Mouse (Mus musculus) stomach, embryonic 16.5 days (tissue): ENCODE data around the gene Spg11. TPM values are rescaled to one million over a fixed set of nuclear protein-coding genes. Genes with fewer than 3 reads are reported as not detected.

Experiments used
- ATAC-seq: fragments of 200-750 bp; cut with Nextera tagmentation; 2 replicates; pipeline ENCODE4 v1.8.0; 2017; ENCODE audit warnings: moderate number of reproducible peaks, moderate TSS enrichment; ENCODE audit not compliant: insufficient read depth, low FRiP score
- H3K27ac ChIP-seq: fragments of 300-500 bp; sonication (generic); 2 replicates; pipeline ENCODE4 v1.5.1; 2014; ENCODE audit warnings: low read length
- H3K27me3 ChIP-seq: fragments of 300-500 bp; sonication (generic); 2 replicates; pipeline ENCODE4 v1.6.1; 2014; ENCODE audit warnings: low read length, control low read depth, mixed read lengths; ENCODE audit not compliant: control insufficient read depth, insufficient read depth
- H3K36me3 ChIP-seq: fragments of 300-500 bp; sonication (generic); 2 replicates; pipeline ENCODE4 v1.6.1; 2014; ENCODE audit warnings: low read length; ENCODE audit not compliant: control insufficient read depth, insufficient read depth
- H3K4me1 ChIP-seq: fragments of 300-500 bp; sonication (generic); 2 replicates; pipeline ENCODE4 v1.6.1; 2014; ENCODE audit warnings: low read length, control low read depth, mixed read lengths; ENCODE audit not compliant: control insufficient read depth, insufficient read depth
- H3K4me2 ChIP-seq: fragments of 300-500 bp; sonication (generic); 2 replicates; pipeline ENCODE4 v1.6.1; 2014; ENCODE audit warnings: low read depth, low read length, mixed read lengths
- H3K4me3 ChIP-seq: fragments of 300-500 bp; sonication (generic); replicated peaks from 2 replicates; pipeline ENCODE4 v1.5.1; 2014; ENCODE audit warnings: mild to moderate bottlenecking, low read length
- H3K9ac ChIP-seq: fragments of 300-500 bp; sonication (generic); 2 replicates; pipeline ENCODE4 v1.6.1; 2014; ENCODE audit warnings: low read length
- H3K9me3 ChIP-seq: fragments of 300-500 bp; sonication (generic); replicated peaks from 2 replicates; pipeline ENCODE4 v1.6.1; 2016; ENCODE audit warnings: low read length, control low read depth; ENCODE audit not compliant: control insufficient read depth
- WGBS: fragments of 180-500 bp; shearing (Covaris S2); extraction: QIAGEN DNeasy Blood & Tissue Kit; methylation state at CpG from one replicate; pipeline ENCODE4 v1.1.7; 2014; 5-methylcytosine and 5-hydroxymethylcytosine counted together
- polyA plus RNA-seq: library from polyadenylated mRNA; unstranded; fragments of >200 nt; fragmentation: Nextera tagmentation; extraction: Ambion mirVana; gene quantifications from 2 replicates; pipeline ENCODE4 v1.2.1, GENCODE M21; 2015

The Spg11 gene
- polyA plus RNA-seq: 8.8 and 9.7 TPM in 2 replicates

DNA sequence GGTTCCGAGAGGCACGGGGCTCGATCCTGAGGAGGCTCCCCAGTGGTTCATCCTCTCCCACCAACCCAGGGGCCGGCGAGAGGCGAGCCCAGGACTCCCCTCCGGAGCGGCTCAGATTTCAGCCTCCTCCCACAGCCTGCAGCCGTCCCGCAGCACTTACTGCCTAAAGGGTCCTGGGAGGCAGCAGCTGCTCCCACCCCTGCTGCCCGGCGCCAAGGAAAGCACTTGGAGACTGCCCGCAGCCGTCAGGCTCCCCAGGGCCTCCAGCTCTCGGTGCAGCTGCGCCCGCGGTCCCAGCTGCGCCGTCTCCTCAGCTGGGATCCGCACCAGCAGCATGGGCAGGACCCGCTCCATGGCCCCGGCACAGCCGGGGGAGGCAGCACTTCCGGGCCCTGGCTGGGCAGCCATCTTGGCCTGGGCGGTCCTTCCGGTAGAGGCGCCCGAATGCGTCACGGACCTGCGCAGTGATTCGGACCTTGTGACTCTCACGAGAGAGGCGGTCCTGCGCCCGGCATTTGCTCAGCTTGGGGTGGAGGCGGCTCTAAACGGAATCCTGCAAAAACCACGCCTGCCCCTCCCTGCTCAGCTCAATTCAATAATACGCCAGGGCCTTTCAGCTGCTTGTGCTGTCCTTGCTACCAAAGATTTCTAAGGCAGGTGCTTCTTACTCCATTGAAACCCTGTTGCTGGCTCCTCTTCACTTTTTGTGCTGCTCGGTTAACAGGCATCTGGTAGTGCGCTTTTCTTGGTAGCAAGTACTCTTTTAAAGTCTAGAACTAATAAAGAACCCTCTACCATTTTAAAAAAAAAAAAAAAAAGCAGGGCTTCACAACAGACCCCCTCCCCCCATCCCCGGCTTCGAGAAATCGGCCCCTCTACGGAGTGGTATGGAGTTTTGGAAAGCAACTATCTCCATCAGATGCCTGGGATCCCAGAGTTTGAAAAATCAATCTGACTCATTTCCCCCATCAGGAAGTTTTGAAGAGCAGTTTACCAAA is at the start of gene Spg11:
Gene Spg11 (minus strand): TSS at position 426 of the 998 bp plus-strand sequence.
- Histone ChIP-seq H3K9me3 (no peaks in the 10 kb centered on the region), H3K36me3 (no peaks in the 10 kb centered on the region), H3K9ac (peak within 1 kb of the TSS; percentile 94), H3K4me2 (peak within 1 kb of the TSS; percentile 70), H3K27ac (peak within 1 kb of the TSS; percentile 98), H3K4me3 (peak within 1 kb of the TSS; percentile 80), H3K4me1 (peaks cover 4% of the 10 kb centered on the region; the same call in 1 of the 2 replicates), H3K27me3 (no peaks in the 10 kb centered on the region)
- under 1% methylated on average over 47 of the region's 47 CpGs for WGBS
- ATAC-seq: peak; percentile 99

- Histone ChIP-seq H3K27ac (no peak overlapping the region), H3K36me3 (no peaks in the 10 kb centered on the region), H3K9me3 (no peaks in the 10 kb centered on the region), H3K4me2 (no peak overlapping the region), H3K27me3 (no peaks in the 10 kb centered on the region), H3K9ac (no peak overlapping the region), H3K4me1 (no peaks in the 10 kb centered on the region; the same call in 1 of the 2 replicates), H3K4me3 (no peak overlapping the region)
- 81% methylated on average over 11 of the region's 11 CpGs for WGBS
- no peak for ATAC-seq
These were observed 46.1 kb upstream of the Spg11 start for GRCm38 (mm10) chr2:122164293-122164692.

- Histone ChIP-seq H3K4me1 (no peaks in the 10 kb centered on the region; the same call in 1 of the 2 replicates), H3K9ac (no peak overlapping the region), H3K36me3 (no peaks in the 10 kb centered on the region), H3K4me3 (no peak overlapping the region), H3K27me3 (no peaks in the 10 kb centered on the region), H3K27ac (no peak overlapping the region; the same call in 1 of the 2 replicates), H3K4me2 (no peak overlapping the region), H3K9me3 (no peaks in the 10 kb centered on the region)
- no peak for ATAC-seq
- WGBS: 73% methylated on average over 13 of the region's 13 CpGs
These were observed 45.4 kb upstream of the Spg11 start for GRCm38 (mm10) chr2:122163430-122164195.

- Histone ChIP-seq H3K9me3 (no peaks in the 10 kb centered on the region), H3K4me1 (no peaks in the 10 kb centered on the region; the same call in 1 of the 2 replicates), H3K36me3 (no peaks in the 10 kb centered on the region), H3K27ac (no peak overlapping the region), H3K27me3 (no peaks in the 10 kb centered on the region), H3K9ac (no peak overlapping the region), H3K4me2 (no peak overlapping the region), H3K4me3 (no peak overlapping the region)
- 75% methylated on average over 2 of the region's 2 CpGs for WGBS
- ATAC-seq: no peak
These were observed 44.3 kb upstream of the Spg11 start for GRCm38 (mm10) chr2:122162529-122162928.

GRCm38 (mm10) chr2:122161542-122161941 is 43.4 kb upstream of the Spg11 start:
- no peaks in the 10 kb centered on the region for H3K36me3 ChIP-seq
- H3K4me3 ChIP-seq: no peak overlapping the region
- ATAC-seq: no peak
- H3K9ac ChIP-seq: no peak overlapping the region
- H3K4me2 ChIP-seq: no peak overlapping the region
- no peaks in the 10 kb centered on the region for H3K9me3 ChIP-seq
- WGBS: 33% methylated on average over 4 of the region's 4 CpGs
- H3K4me1 ChIP-seq: no peaks in the 10 kb centered on the region; the same call in 1 of the 2 replicates
- no peaks in the 10 kb centered on the region for H3K27me3 ChIP-seq
- H3K27ac ChIP-seq: no peak overlapping the region

DNA sequence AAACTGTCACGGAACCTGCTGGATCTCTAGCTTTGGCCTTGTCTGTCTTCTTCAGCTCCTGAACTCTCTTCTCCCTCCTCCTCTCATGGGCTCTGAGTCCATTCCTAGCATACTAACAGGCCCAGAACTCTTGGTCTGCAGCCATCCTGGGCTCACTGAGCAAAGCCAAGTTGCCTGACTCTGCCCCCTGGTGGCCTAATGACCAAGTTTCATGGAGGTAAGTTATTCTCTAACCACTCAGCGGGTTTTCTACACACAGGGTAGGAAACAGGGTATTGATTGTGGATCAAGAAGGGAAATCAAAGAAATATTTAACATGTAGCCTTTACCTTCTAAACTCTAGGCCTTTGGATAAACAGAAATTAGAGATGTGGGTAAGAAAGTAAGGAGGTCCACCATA is 42.5 kb upstream of the Spg11 start, which contains the start of gene Trim69:
Gene Trim69 (plus strand): TSS at position 21 of the 400 bp plus-strand sequence.
- Histone ChIP-seq H3K27ac (no peak within 1 kb of the TSS), H3K9ac (no peak within 1 kb of the TSS), H3K27me3 (no peaks in the 10 kb centered on the region), H3K4me1 (no peaks in the 10 kb centered on the region; the same call in 1 of the 2 replicates), H3K36me3 (no peaks in the 10 kb centered on the region), H3K9me3 (no peaks in the 10 kb centered on the region), H3K4me3 (no peak within 1 kb of the TSS), H3K4me2 (no peak within 1 kb of the TSS)
- 41% methylated on average over 2 of the region's 2 CpGs for WGBS
- no peak for ATAC-seq

DNA sequence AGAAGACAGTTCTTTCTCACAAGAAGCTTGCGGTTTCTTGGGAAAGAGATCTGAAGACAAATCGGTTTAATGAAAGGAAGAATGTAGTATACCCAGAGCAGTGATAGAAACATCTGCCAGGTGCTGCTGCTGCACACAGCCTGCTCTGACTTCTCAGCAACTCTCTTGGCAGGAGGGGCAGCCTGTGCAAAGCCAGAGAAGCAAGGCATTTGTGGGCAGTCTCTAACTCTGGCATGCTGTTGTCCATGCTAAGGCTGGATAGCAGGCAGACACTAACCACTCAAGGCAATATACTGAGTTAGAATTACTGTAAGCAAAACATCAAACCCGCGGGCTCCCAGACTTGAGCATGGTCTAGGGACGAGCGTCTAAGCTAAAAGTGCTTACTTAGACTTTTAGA is 41.5 kb upstream of the Spg11 start:
- 70% methylated on average over 6 of the region's 6 CpGs for WGBS
- no peak for ATAC-seq

DNA sequence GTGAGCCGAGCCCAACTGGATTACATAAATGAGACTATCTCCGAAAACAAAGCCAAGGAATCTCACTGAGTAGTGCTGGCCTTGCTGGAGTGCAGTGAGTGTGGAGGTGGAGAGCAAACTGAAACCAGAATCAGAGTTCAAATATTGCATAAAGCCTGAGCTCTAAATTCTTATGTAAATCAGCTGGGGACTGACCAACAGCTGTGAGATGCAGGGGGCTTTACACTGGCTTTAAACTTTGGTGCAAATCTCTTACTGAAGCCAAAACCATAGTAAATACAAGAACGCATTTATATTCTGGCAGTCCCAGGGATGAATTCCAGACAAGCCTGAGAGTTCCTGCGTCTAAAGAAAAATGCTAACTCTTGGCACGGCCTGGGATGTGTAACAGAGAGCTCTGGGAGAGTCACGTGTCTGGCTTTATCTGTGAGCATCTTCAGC is 40.2 kb upstream of the Spg11 start:
- Histone ChIP-seq H3K27me3 (no peaks in the 10 kb centered on the region), H3K4me1 (no peaks in the 10 kb centered on the region), H3K4me3 (no peak overlapping the region), H3K27ac (peak overlapping the region; percentile 64), H3K9ac (no peak overlapping the region), H3K36me3 (no peaks in the 10 kb centered on the region), H3K4me2 (no peak overlapping the region), H3K9me3 (no peaks in the 10 kb centered on the region)
- WGBS: 29% methylated on average over 6 of the region's 6 CpGs
- ATAC-seq: peak; percentile 66

More for the DNA sequence above, 41.5 kb upstream of the Spg11 start:
- H3K4me1 ChIP-seq: no peaks in the 10 kb centered on the region; the same call in 1 of the 2 replicates
- H3K9ac ChIP-seq: no peak overlapping the region
- no peak overlapping the region for H3K4me3 ChIP-seq
- no peaks in the 10 kb centered on the region for H3K9me3 ChIP-seq
- H3K36me3 ChIP-seq: no peaks in the 10 kb centered on the region
- no peaks in the 10 kb centered on the region for H3K27me3 ChIP-seq
- H3K4me2 ChIP-seq: no peak overlapping the region
- H3K27ac ChIP-seq: no peak overlapping the region
